Mouse (Mus musculus) kidney, embryonic 15.5 days (tissue): ENCODE measurements around the gene Cox17. TPM values are rescaled to one million over a fixed set of nuclear protein-coding genes. Genes with fewer than 3 reads are reported as not detected.
"Not testable (repeated sequence)": the region's sequence is repeated elsewhere in the genome, so short reads cannot be mapped to it uniquely, and the experiment has no call there.

Experiments used
- ATAC-seq: fragments of 200-750 bp; cut with Nextera tagmentation; replicated peaks from 2 replicates; pipeline ENCODE4 v1.8.0; 2017; ENCODE audit warnings: moderate TSS enrichment; ENCODE audit not compliant: low FRiP score
- H3K27ac ChIP-seq: fragments of 300-500 bp; sonication (generic); 2 replicates; pipeline ENCODE4 v1.5.1; 2015; ENCODE audit warnings: mild to moderate bottlenecking, inconsistent platforms
- H3K27me3 ChIP-seq: fragments of 300-500 bp; sonication (generic); 2 replicates; pipeline ENCODE4 v1.6.1; 2015; ENCODE audit warnings: inconsistent platforms
- H3K36me3 ChIP-seq: fragments of 300-500 bp; sonication (generic); 2 replicates; pipeline ENCODE4 v1.6.1; 2015; ENCODE audit warnings: inconsistent platforms
- H3K4me1 ChIP-seq: fragments of 300-500 bp; sonication (generic); 2 replicates; pipeline ENCODE4 v1.6.1; 2015; ENCODE audit warnings: inconsistent platforms
- H3K4me2 ChIP-seq: fragments of 300-500 bp; sonication (generic); 2 replicates; pipeline ENCODE4 v1.6.1; 2015; ENCODE audit warnings: moderate library complexity, mild to moderate bottlenecking, inconsistent platforms
- H3K4me3 ChIP-seq: fragments of 300-500 bp; sonication (generic); replicated peaks from 2 replicates; pipeline ENCODE4 v1.5.1; 2015; ENCODE audit warnings: mild to moderate bottlenecking, inconsistent platforms
- H3K9ac ChIP-seq: fragments of 300-500 bp; sonication (generic); 2 replicates; pipeline ENCODE4 v1.6.1; 2015; ENCODE audit warnings: mild to moderate bottlenecking, inconsistent platforms
- H3K9me3 ChIP-seq: fragments of 300-500 bp; sonication (generic); replicated peaks from 2 replicates; pipeline ENCODE4 v1.6.1; 2016; ENCODE audit warnings: inconsistent platforms
- WGBS: fragments of 180-500 bp; shearing (Covaris S2); methylation state at CpG from one replicate; pipeline ENCODE4 v1.1.7; 2015; ENCODE audit warnings: mixed read lengths; 5-methylcytosine and 5-hydroxymethylcytosine counted together
- polyA plus RNA-seq: library from polyadenylated mRNA; unstranded; fragments of >200 nt; fragmentation: Nextera tagmentation; extraction: Ambion mirVana; gene quantifications from 2 replicates; pipeline ENCODE4 v1.2.1, GENCODE M21; 2015

Cox17 gene
- polyA plus RNA-seq, 1 experiment from 2014 or later: 167 TPM

DNA sequence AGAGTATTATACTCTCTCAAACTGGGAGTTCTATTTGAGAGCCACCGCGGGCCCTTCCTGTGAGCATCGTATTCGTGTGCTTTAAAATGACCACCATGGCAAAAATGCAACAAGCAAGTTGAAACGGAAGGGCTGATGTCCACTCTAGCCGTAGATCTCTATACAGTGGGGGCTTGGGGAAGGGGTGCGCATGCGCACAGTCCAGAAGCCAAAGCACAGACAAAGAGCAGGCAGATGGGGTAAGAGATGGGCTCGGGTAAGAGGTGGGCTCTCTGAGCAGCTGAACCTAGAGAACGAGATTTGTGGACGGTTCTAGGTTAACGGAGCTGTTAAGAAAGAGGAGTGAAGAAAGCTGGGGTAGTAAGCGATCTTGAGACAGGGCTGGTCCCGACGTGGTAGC is 22.5 kb upstream of the Cox17 start:
- Histone ChIP-seq H3K27me3 (no peaks in the 10 kb centered on the region), H3K4me3 (no peak overlapping the region), H3K27ac (no peak overlapping the region), H3K36me3 (no peaks in the 10 kb centered on the region), H3K9me3 (0 out of 2 replicates have a peak, but pooled peaks cover under 1% of the 10 kb centered on the region), H3K9ac (no peak overlapping the region), H3K4me1 (no peaks in the 10 kb centered on the region), H3K4me2 (no peak overlapping the region)
- 93% methylated on average over 15 of the region's 15 CpGs for WGBS
- ATAC-seq: no peak

DNA sequence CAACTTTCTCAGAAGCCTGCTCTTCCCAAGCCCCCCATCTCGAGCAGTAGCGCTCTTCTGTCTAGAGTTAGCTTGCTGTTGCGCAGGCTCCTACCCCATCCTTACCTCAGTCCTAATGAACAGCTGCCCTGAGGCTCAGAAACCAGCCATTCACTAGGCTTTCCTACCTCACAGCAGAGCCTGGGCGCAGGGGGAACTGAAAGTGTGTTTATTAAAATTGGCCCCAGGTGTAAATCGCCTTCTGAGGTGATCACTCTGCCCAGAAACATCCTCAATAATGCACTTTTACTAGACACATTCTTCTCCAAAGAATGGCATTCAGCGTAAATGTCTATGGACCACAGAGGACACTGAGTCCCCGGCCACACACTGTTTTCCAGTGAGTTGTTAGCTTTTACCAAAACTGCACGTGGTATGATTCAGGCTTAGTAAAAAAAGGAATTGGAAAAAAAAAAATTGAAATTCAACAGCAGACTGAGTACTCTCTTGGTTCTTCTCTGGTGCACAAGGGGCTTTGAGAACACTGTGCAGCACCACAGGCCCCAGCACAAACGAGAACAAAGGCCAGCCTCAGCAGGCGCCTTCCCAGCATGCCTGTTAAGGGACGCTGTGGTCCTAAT is 19.9 kb upstream of the Cox17 start:
- Histone ChIP-seq H3K4me2 (no peak overlapping the region), H3K4me3 (no peak overlapping the region), H3K27me3 (no peaks in the 10 kb centered on the region), H3K36me3 (no peaks in the 10 kb centered on the region), H3K27ac (no peak overlapping the region), H3K4me1 (no peaks in the 10 kb centered on the region), H3K9ac (no peak overlapping the region), H3K9me3 (0 out of 2 replicates have a peak, but pooled peaks cover 2% of the 10 kb centered on the region)
- ATAC-seq: no peak
- 85% methylated on average over 11 of the region's 11 CpGs for WGBS

DNA sequence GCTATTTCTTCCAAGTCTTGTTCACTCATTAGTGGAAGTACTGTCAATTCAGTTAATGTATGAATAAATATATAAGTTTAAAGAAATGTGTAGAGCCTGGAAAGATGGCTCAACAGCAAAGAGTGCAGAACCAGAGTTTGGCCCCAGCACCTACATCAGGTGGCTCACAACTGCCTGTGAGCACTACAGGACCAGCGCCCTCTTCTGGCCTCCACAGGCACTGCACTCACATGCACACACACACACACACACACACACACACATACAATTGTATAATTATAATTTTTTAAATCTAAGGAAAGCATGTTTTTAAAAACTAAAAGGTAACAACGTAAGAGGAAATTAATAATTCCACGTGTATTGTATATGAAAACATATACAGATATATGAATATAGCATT is 17.5 kb upstream of the Cox17 start:
- Histone ChIP-seq H3K4me1 (no peaks in the 10 kb centered on the region), H3K4me3 (no peak overlapping the region), H3K27ac (no peak overlapping the region), H3K4me2 (no peak overlapping the region), H3K27me3 (no peaks in the 10 kb centered on the region), H3K36me3 (no peaks in the 10 kb centered on the region), H3K9me3 (0 out of 2 replicates have a peak, but pooled peaks cover 2% of the 10 kb centered on the region), H3K9ac (no peak overlapping the region)
- 89% methylated on average over 3 of the region's 3 CpGs for WGBS
- ATAC-seq: no peak

DNA sequence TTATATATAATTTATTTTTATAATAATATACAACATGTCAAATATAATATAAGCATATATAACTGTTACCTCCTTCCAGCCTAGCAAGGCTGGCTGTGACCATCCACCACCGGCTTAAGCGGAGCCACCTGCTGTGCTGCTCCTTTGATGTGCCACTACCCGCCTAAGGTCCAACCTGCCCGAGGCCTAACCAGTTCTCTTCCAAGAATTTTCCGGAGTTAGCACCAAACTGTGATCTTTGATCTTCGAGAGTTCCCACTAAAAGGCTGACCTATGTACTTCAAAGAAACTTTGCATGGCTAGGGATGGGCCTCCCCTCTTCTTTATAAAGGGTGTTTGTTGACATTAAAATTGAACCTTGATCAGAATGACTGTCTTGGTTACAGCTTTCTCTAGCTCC is 12.4 kb upstream of the Cox17 start:
- WGBS: 25% methylated on average over 6 of the region's 6 CpGs
- Histone ChIP-seq H3K4me2 (no peak overlapping the region), H3K27me3 (no peaks in the 10 kb centered on the region), H3K36me3 (no peaks in the 10 kb centered on the region), H3K4me1 (no peaks in the 10 kb centered on the region), H3K9me3 (0 out of 2 replicates have a peak, but pooled peaks cover under 1% of the 10 kb centered on the region), H3K9ac (no peak overlapping the region), H3K4me3 (no peak overlapping the region), H3K27ac (no peak overlapping the region)
- ATAC-seq: no peak

DNA sequence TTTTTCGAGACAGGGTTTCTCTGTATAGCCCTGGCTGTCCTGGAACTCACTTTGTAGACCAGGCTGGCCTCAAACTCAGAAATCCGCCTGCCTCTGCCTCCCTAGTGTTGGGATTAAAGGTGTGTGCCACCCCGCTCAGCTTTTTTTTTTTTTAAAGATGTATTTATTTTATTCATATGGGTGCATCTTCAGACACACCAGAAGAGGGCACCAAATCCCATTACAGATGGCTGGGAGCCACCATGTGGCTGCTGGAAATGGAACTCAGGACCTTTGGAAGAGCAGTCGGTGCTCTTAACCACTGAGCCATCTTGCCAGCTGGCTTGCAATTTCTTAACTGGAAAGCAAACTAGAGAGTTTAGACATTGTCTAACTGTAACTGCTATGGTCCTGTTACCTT is 8.7 kb upstream of the Cox17 start:
- H3K4me2 ChIP-seq, H3K4me1 ChIP-seq, H3K9me3 ChIP-seq, ATAC-seq, H3K27ac ChIP-seq, H3K27me3 ChIP-seq, H3K4me3 ChIP-seq, H3K36me3 ChIP-seq, H3K9ac ChIP-seq: not testable (repeated sequence)
- WGBS: 85% methylated on average over 4 of the region's 4 CpGs

DNA sequence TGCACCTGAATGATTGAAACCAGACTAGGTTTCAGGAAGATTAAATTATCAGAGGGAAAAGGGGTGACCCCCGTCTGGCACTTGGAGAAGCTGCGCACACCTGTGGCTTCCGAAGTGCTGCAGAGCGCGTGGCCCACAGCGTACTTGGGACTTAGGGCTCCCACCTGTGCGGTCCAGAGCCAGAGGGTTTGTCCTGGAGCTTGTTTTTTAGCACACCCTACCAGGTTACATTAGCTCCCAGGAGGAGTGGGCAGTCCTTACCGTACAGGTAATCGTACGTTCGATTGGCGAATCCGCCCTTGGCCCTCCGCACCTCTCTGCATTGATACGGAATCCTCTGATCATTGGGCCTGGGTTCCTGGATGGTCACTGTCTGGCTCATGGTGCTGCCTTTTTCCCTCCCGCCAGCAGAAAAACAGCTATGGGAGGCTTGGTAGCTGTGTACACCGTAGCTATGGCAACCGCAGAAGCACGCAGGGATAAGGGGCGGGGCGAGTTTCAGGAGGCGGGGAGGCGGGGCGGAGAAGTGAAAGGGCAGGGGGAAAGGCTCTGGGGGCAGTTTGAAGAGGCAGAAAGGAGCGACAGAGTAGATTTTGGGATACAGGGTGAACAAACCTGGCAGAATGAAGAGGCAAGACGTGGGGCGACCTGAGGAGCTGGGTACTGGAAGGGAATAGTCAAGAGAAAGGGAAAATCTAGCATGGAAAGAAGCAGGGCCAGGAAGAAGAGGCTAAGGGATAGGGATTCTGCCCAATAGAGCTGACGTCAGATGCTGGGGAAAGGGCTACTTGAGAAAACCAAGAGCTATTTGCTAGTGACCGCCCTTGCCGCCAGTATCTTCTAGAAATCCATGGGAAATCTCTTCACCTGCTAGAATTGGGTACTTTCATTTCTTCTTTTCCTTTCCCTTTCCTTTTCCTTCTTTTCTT is 5.1 kb upstream of the Cox17 start, which contains the start of gene Maats1:
Gene Maats1 (minus strand): TSS at position 748 of the 929 bp plus-strand sequence.
- Histone ChIP-seq H3K4me1 (peaks cover 16% of the 10 kb centered on the region), H3K36me3 (no peaks in the 10 kb centered on the region), H3K27me3 (no peaks in the 10 kb centered on the region), H3K4me2 (peak within 1 kb of the TSS; percentile 77), H3K9ac (peak within 1 kb of the TSS; percentile 29; the same call in 1 of the 2 replicates), H3K9me3 (no peaks in the 10 kb centered on the region), H3K4me3 (peak within 1 kb of the TSS; percentile 43), H3K27ac (no peak within 1 kb of the TSS)
- WGBS: 12% methylated on average over 30 of the region's 30 CpGs
- ATAC-seq: peak; percentile 86

DNA sequence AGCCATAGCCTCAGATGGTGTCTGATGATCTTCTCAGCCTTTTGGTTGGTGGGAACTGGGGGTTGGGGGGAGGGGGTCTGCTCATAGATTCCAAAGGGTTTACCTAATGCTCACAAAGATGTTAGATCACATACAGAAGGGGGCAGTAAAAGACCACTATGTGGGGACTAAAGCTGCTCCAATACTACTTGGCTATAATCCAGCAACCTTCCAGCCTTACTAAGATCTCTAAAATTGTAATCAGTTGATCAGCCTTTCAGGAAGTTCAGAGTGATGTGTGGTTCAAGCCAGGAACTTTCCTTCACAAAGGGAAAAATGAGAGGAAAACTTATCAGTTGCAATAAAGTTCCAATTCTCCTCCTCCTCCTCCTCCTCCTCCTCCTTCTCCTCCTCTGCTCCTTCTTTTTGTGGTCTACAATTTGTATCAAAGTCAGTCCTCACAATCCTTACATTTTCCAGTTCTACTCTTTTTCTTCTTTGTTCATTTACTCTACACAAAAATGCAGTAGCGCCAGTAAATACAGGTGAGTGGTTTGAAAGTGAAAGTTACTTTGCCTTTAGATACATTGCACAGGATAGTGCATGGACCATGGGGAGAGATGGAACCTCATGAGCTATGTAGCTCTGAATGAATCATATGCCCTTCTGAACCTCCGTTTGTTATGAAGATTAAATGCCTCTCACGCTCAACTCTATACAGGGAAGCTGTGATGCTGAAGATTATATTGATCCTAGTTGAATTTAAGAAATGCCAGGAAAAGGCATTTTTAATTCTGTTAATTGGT is 1.7 kb upstream of the Cox17 start:
- Histone ChIP-seq H3K9ac (no peak overlapping the region), H3K36me3 (peaks cover 12% of the 10 kb centered on the region), H3K4me3 (no peak overlapping the region), H3K4me2 (no peak overlapping the region), H3K9me3 (no peaks in the 10 kb centered on the region), H3K27ac (no peak overlapping the region), H3K4me1 (peaks cover 27% of the 10 kb centered on the region), H3K27me3 (no peaks in the 10 kb centered on the region)
- ATAC-seq: peak; percentile 50
- WGBS: 78% methylated on average over 3 of the region's 3 CpGs

DNA sequence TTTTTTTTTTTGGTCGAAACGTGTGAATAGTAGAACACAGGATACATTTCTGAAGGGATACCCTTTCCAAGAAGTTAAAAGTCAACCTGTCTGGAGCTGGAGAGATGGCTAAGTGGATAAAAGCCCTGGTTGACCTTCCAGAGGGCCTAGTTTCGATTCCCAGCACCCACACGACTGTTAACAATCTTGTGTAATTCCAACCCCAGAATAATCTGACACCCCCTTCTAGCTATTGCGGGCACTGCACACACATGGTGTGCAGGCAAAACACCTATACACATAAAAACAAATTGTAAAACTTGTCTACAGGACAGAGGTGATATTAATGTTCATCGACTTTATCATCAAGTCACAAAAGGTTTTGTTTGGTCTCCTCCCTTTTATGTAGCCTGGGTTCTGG is 797 bp downstream of the Cox17 start:
- H3K9me3 ChIP-seq: no peaks in the 10 kb centered on the region
- H3K4me1 ChIP-seq: peaks cover 19% of the 10 kb centered on the region
- no peaks in the 10 kb centered on the region for H3K27me3 ChIP-seq
- H3K4me2 ChIP-seq: peak overlapping the region; percentile 63
- WGBS: 62% methylated on average over 6 of the region's 6 CpGs
- H3K9ac ChIP-seq: peak overlapping the region; percentile 86; the same call in 1 of the 2 replicates
- peak overlapping the region; percentile 90 for H3K4me3 ChIP-seq
- H3K27ac ChIP-seq: no peak overlapping the region
- ATAC-seq: no peak
- peaks cover 34% of the 10 kb centered on the region for H3K36me3 ChIP-seq

DNA sequence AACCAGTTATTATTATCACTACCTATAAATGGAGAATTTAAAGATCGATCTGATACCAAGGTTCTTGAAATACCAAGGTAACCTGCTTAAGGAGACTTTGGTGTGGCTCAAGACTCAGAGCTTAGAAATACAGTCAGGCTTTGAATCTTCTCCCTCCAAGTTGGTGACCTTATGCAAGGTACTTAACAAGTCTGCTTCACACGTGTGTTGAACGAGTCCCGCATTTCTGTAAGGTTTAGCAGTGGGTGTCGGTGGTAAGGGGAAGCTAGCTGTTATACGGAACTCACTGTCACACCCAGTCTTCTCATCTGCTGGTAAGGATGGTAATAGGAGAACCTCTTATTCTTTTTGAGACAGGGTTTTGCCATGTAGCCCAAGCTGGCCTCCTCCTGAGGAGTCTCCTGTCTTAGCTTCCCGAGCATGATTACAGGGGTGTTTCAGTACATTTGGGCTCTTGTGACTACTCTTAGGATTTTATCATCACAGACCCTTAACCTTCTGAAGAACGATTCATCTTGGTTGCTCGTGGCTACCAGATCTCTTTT is 1.5 kb downstream of the Cox17 start:
- H3K27me3 ChIP-seq: no peaks in the 10 kb centered on the region
- no peak overlapping the region for H3K9ac ChIP-seq
- peaks cover 19% of the 10 kb centered on the region for H3K4me1 ChIP-seq
- no peak for ATAC-seq
- peak overlapping the region; percentile 63; the same call in 1 of the 2 replicates for H3K4me2 ChIP-seq
- H3K27ac ChIP-seq: no peak overlapping the region
- H3K4me3 ChIP-seq: no peak overlapping the region
- WGBS: 85% methylated on average over 9 of the region's 9 CpGs
- no peaks in the 10 kb centered on the region for H3K9me3 ChIP-seq
- H3K36me3 ChIP-seq: peaks cover 38% of the 10 kb centered on the region

DNA sequence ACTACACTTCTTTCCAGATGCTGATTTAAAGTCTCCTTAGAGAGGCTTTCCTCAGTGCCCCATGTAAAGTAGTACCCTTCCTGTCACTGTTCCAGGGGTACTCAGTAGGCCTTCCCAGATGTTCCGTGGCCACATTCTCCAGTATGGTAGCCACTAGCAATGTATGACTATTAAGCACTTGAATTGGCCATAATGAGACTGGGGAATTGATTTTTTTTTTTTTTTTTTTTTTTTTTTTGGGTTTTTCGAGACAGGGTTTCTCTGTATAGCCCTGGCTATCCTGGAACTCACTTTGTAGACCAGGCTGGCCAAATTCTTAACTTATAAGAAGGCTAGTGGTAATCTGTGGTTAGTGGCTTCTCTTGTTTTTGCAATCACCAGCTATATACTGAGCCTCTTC is 3.1 kb downstream of the Cox17 start:
- H3K9ac ChIP-seq: no peak overlapping the region
- H3K27ac ChIP-seq: no peak overlapping the region

DNA sequence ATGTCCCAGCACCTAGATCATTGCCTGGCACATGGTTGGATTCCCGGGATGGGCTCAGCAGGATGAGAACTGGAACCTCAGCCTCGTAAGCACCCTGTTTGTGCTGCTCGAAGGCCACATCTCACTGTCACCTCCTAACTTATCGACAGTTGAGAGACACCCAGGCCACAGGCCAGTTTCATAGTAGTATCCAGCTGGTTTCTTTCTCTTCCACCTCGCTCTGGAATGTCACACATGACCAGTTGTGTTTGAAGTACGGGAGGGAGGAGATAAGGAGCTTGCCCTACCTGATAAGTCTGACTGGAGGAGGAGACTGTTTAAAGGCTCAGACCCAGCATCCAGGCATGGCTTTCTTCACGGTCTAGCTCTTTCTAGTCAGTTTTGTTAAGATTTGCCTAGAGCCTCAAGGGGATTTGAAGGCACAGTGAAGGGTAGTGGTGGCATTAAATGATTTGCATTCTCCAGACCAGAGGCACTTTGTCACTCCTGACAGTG is 3.6 kb downstream of the Cox17 start:
- no peak overlapping the region for H3K4me3 ChIP-seq
- H3K4me1 ChIP-seq: peaks cover 12% of the 10 kb centered on the region
- H3K36me3 ChIP-seq: peaks cover 43% of the 10 kb centered on the region
- no peak overlapping the region for H3K9ac ChIP-seq
- H3K27ac ChIP-seq: no peak overlapping the region
- H3K9me3 ChIP-seq: no peaks in the 10 kb centered on the region
- H3K27me3 ChIP-seq: no peaks in the 10 kb centered on the region
- H3K4me2 ChIP-seq: no peak overlapping the region
- no peak for ATAC-seq
- WGBS: 68% methylated on average over 7 of the region's 7 CpGs

More for the DNA sequence above, 3.1 kb downstream of the Cox17 start:
- Histone ChIP-seq H3K27me3 (no peaks in the 10 kb centered on the region), H3K4me1 (peaks cover 16% of the 10 kb centered on the region), H3K4me2 (no peak overlapping the region), H3K4me3 (no peak overlapping the region), H3K9me3 (no peaks in the 10 kb centered on the region), H3K36me3 (peaks cover 43% of the 10 kb centered on the region)
- WGBS: 87% methylated on average over 2 of the region's 2 CpGs
- no peak for ATAC-seq
